Mouse (Mus musculus) left cerebral cortex, adult 6 months (tissue): Measurements from ENCODE around the gene Kctd3. TPM values are rescaled to one million over a fixed set of nuclear protein-coding genes. Genes with fewer than 3 reads are reported as not detected.

ENCODE experiments used
- long read RNA-seq, 2 experiments: library from polyadenylated mRNA; unstranded; transcript quantifications; one replicate each; pipeline ENCODE4 v2.0.0; 2019 to 2020
- polyA plus RNA-seq: library from polyadenylated mRNA; unstranded; fragments of <200 nt; fragmentation: Nextera tagmentation; gene quantifications from 2 replicates; pipeline ENCODE4 v1.2.3, GENCODE M21; 2021

The Kctd3 gene
- 16.5 and 23.0 TPM in 2 replicates for polyA plus RNA-seq
- long read RNA-seq, experiment 1, transcript Kctd3-201 (18 exons, 3,706 nt): major isoform, 68 of 108 reads
- long read RNA-seq, experiment 1, partial matches to known transcripts: 17 of 108 reads
- long read RNA-seq, experiment 1, other reads (novel, unspliced or antisense): 15 of 108 reads
- long read RNA-seq, experiment 2, partial matches to known transcripts: 5 of 20 reads
- long read RNA-seq, experiment 2, other reads (novel, unspliced or antisense): 10 of 20 reads

DNA sequence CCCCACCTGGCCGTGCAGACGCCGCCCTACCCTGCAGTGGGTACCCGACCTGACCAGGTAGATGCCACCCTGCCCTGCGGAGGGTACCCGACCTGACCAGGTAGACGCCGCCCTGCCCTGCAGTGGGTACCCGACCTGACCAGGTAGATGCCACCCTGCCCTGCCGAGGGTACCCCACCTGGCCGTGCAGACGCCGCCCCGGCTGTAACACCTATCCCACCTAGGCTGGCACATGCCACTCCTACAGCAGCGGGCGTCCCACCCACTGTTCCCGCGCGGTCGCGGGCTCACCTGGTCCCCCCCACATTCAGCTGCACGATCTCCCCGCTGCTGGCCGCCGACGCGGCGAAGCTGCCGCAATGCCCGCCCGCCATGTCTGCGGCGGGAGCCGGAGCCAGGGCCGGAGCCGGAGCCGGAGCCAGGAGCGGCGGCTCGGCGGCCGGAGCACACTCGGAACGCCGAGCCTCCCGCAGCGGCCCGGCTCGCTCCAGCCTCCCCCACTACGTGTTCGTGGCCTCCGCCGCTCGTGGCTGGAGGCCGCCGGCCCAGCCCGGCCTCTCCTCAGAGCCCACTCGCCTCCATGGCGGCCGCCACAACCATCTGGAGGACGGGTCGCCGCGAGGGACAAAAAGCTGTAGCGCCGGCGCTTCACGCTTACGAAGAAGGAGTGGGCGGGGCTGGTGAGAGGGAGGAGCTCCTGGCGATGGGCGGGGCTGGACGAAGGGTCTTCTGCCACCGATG lies at the start of gene Kctd3:
Gene Kctd3, minus strand, starts transcription at position 603 of the 741 bp plus-strand sequence.

